In the genomic region with DNA sequence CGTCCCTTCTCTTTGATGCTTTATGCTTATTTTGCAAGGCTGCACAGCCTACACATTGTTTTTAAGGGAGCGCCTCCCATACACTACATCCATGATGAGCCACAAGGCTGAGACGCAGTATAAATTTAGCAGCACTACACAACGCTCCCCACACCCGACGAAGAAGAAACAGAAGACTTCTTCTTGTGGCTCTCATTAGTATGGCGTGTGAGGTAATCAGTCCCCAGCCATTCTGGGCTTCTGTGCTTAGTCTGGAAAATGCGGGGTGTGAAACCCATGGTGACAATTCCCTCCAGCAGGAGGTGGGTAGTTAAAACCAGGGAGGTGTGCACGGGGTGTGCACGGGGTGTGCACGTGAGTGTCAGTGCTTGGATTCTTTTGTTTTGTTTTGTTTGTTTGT, we compare ENCODE assay signal across 21 mouse cellular contexts.
DNase-seq lines count a peak whose midpoint lies in the region; TF ChIP-seq lines count a peak whose summit lies in the region.
"Had no signal": no experiment of that assay in that cellular context is flagged by ENCODE, and none has a peak within 500 bp of the region (broad histone marks: within the 10 kb centered on the region; RNA-seq: fewer than 3 reads in every experiment).

No protein-coding gene starts in this region.

- DNase-seq in left cerebral cortex, adult 2 months (ENCODE audit: extremely low spot score in 1 of 2, low spot score in 2 of 2) = peak; percentile 29 to 51
- no peak for DNase-seq in left cerebral cortex, adult 11 months (ENCODE audit: low spot score)
- peak; percentile 67 to 79 for DNase-seq in frontal cortex, adult 2 months (ENCODE audit: extremely low spot score in 1 of 2, low spot score in 1 of 2)
- DNase-seq in telencephalon, adult 2 months (ENCODE audit: low read depth, low spot score) = peak; percentile 90
- DNase-seq in gastrocnemius, postnatal 36 days = no peak
- DNase-seq in layer of hippocampus, postnatal 10 days (ENCODE audit: low spot score in 2 of 2) = no peak
- DNase-seq: adrenal gland, postnatal 36 days; cerebellum, adult 11 months; cerebellum, adult 9-11 months; gastrocnemius, postnatal 25 days; heart, adult 2 months; heart, postnatal 14 days; kidney, adult 11 months; layer of hippocampus, postnatal 36 days; thymus, postnatal 14 days had no signal

- no peak for TF ChIP-seq POLR2A in olfactory bulb, adult 2 months (IDR thresholded peaks at IDR 0.05; ENCODE audit: insufficient read depth, low read depth, low read length)

- WGBS in olfactory bulb, adult 2 months = 45% methylated on average over 11 of the region's 11 CpGs

- no peak for TF ChIP-seq CTCF in left cerebral cortex, adult 2 months (IDR thresholded peaks at IDR 0.05)
- no peak for TF ChIP-seq CTCF in olfactory bulb, adult 2 months (IDR thresholded peaks at IDR 0.05; ENCODE audit: insufficient read depth, low read depth, low read length)

- no peak overlapping the region for H3K27ac ChIP-seq in left cerebral cortex, adult 2 months
- 0 out of 2 replicates have a peak overlapping the region, but pooled peaks have one; percentile 15 for H3K27ac ChIP-seq in olfactory bulb, adult 2 months (ENCODE audit: insufficient read depth, low read depth, low read length)
- H3K27ac ChIP-seq: embryonic facial prominence, embryonic 12.5 days; forebrain, embryonic 12.5 days; heart, adult 2 months; heart, embryonic 13.5 days; kidney, postnatal 0 days; midbrain, embryonic 10.5 days had no signal

- no peak overlapping the region for H3K4me3 ChIP-seq in left cerebral cortex, adult 2 months
- no peak overlapping the region for H3K4me3 ChIP-seq in olfactory bulb, adult 2 months (ENCODE audit: insufficient read depth, low read depth, low read length)
- H3K4me3 ChIP-seq: embryonic facial prominence, embryonic 12.5 days; forebrain, embryonic 12.5 days; heart, adult 2 months; heart, embryonic 13.5 days; midbrain, embryonic 10.5 days had no signal

- H3K4me1 ChIP-seq in olfactory bulb, adult 2 months (ENCODE audit: control insufficient read depth, insufficient read depth, low read length) = peaks cover 15% of the 10 kb centered on the region
- H3K4me1 ChIP-seq: forebrain, embryonic 12.5 days had no signal

- intact Hi-C loops in left cerebral cortex, adult 2 months (cut with DNase I) = no loop called here
- intact Hi-C loops in gastrocnemius, postnatal 36 days (cut with DNase I) = no loop called here

Comparison
In these comparisons a context has a peak if more than half of its experiments do, and no peak if none do; other contexts are left out.
1. DNase-seq: peak in left cerebral cortex, adult 2 months (2 of 2), frontal cortex, adult 2 months (2 of 2) and telencephalon, adult 2 months (single experiment); none in left cerebral cortex, adult 11 months (single experiment), gastrocnemius, postnatal 36 days (0 of 2) and layer of hippocampus, postnatal 10 days (0 of 2).